Mouse (Mus musculus) testis, adult 2 months (tissue): ENCODE results near the gene Idh3b.

Experiments
- CTCF ChIP-seq: fragments of 200-500 bp; IDR thresholded peaks from 2 replicates; pipeline ENCODE4 v1.5.1; 2012; ENCODE audit warnings: low read depth, mild to moderate bottlenecking, inconsistent platforms, low read length, moderate library complexity; ENCODE audit not compliant: control insufficient read depth, insufficient read depth, insufficient replicate concordance
- POLR2A ChIP-seq: fragments of 200-500 bp; IDR thresholded peaks from 2 replicates; pipeline ENCODE4 v1.6.1; 2012; ENCODE audit warnings: low read depth, mild to moderate bottlenecking, inconsistent platforms, low read length, moderate library complexity; ENCODE audit not compliant: control insufficient read depth

- TF ChIP-seq POLR2A: no peak
- no peak for TF ChIP-seq CTCF
These were observed 42.7 kb upstream of the Idh3b start for GRCm38 (mm10) chr2:130327057-130327456.
